ENCODE assay signal across 38 mouse cellular contexts in genomic region chr11:83826142-83826541, GRCm38 (mm10). TPM values are rescaled to one million over a fixed set of nuclear protein-coding genes. Genes with fewer than 3 reads are reported as not detected.
"Had no signal": no experiment of that assay in that cellular context is flagged by ENCODE, and none has a peak within 500 bp of the region (broad histone marks: within the 10 kb centered on the region; RNA-seq: fewer than 3 reads in every experiment).

No protein-coding gene starts in this region.

- ATAC-seq: hindbrain, embryonic 16.5 days; hindbrain, postnatal 0 days; inflammation-experienced regulatory T-cells, adult 6 months; intestine, embryonic 15.5 days; intestine, embryonic 16.5 days; intestine, postnatal 0 days had no signal

- H3K9me3 ChIP-seq: heart, embryonic 10.5 days; heart, embryonic 12.5 days; heart, embryonic 13.5 days; heart, embryonic 15.5 days; hindbrain, embryonic 10.5 days; hindbrain, embryonic 12.5 days; hindbrain, embryonic 13.5 days; hindbrain, embryonic 15.5 days; intestine, embryonic 15.5 days; kidney, embryonic 15.5 days had no signal

- H3K4me1 ChIP-seq: heart, embryonic 10.5 days; heart, embryonic 12.5 days; heart, embryonic 13.5 days; heart, embryonic 15.5 days; hindbrain, embryonic 10.5 days; hindbrain, embryonic 12.5 days; hindbrain, embryonic 13.5 days; hindbrain, embryonic 15.5 days; intestine, embryonic 15.5 days had no signal

- H3K27ac ChIP-seq: heart, embryonic 10.5 days; heart, embryonic 13.5 days; heart, embryonic 15.5 days; hindbrain, embryonic 10.5 days; hindbrain, embryonic 12.5 days; hindbrain, embryonic 13.5 days; hindbrain, embryonic 14.5 days; hindbrain, embryonic 15.5 days; hindbrain, postnatal 0 days; intestine, embryonic 15.5 days; kidney, embryonic 15.5 days; kidney, postnatal 0 days; layer of hippocampus, adult 2 months had no signal

- DNase-seq: heart, postnatal 10 days; heart, postnatal 14 days; heart, postnatal 36 days; heart, postnatal 4 days; kidney, adult 11 months; kidney, adult 18-20 months; kidney, adult 2 months; kidney, adult 8-10 months; kidney, adult 9 months; kidney, postnatal 10 days; kidney, postnatal 14 days; kidney, postnatal 25 days; kidney, postnatal 36 days; kidney, postnatal 4 days; layer of hippocampus, adult 9-11 months; layer of hippocampus, postnatal 36 days had no signal

- H3K4me2 ChIP-seq: heart, embryonic 11.5 days; heart, embryonic 12.5 days; heart, embryonic 13.5 days; heart, embryonic 15.5 days; hindbrain, embryonic 12.5 days; hindbrain, embryonic 13.5 days; hindbrain, embryonic 14.5 days; hindbrain, embryonic 15.5 days; intestine, embryonic 15.5 days; kidney, embryonic 15.5 days had no signal

- H3K9ac ChIP-seq: heart, embryonic 12.5 days; heart, embryonic 13.5 days; heart, embryonic 15.5 days; hindbrain, embryonic 12.5 days; hindbrain, embryonic 13.5 days; hindbrain, embryonic 14.5 days; hindbrain, embryonic 15.5 days; intestine, embryonic 15.5 days; kidney, embryonic 15.5 days had no signal

- H3K27me3 ChIP-seq: hindbrain, embryonic 12.5 days; hindbrain, embryonic 13.5 days; hindbrain, embryonic 15.5 days; intestine, embryonic 15.5 days; kidney, embryonic 15.5 days had no signal

- H3K36me3 ChIP-seq: heart, embryonic 10.5 days; heart, embryonic 12.5 days; heart, embryonic 13.5 days; heart, embryonic 15.5 days; hindbrain, embryonic 10.5 days; hindbrain, embryonic 12.5 days; hindbrain, embryonic 13.5 days; hindbrain, embryonic 15.5 days; intestine, embryonic 15.5 days; kidney, embryonic 15.5 days had no signal

- H3K4me3 ChIP-seq: heart, embryonic 10.5 days; heart, embryonic 12.5 days; heart, embryonic 13.5 days; heart, embryonic 15.5 days; hindbrain, embryonic 10.5 days; hindbrain, embryonic 12.5 days; hindbrain, embryonic 13.5 days; hindbrain, embryonic 15.5 days; intestine, embryonic 15.5 days; kidney, embryonic 15.5 days; layer of hippocampus, adult 2 months had no signal

RNA-seq across cellular contexts. Expression of gene Hnf1b, which starts 23.7 kb away (rescaled TPM):
- total RNA-seq: heart, postnatal 10 days; heart, postnatal 14 days; heart, postnatal 25 days; heart, postnatal 36 days; heart, postnatal 4 days; hematopoietic stem cell, adult 5-6 weeks; hindbrain, postnatal 0 days had no signal
- polyA plus RNA-seq: heart, postnatal 0 days; hindbrain, embryonic 10.5 days; inflammation-experienced regulatory T-cells, adult 6 months had no signal
